Mouse (Mus musculus) kidney, embryonic 15.5 days (tissue): ENCODE measurements around the gene Far2. TPM values are rescaled to one million over a fixed set of nuclear protein-coding genes. Genes with fewer than 3 reads are reported as not detected.

ENCODE experiments used
- polyA plus RNA-seq: library from polyadenylated mRNA; unstranded; fragments of >200 nt; fragmentation: Nextera tagmentation; extraction: Ambion mirVana; gene quantifications from 2 replicates; pipeline ENCODE4 v1.2.1, GENCODE M21; 2015

Far2 gene
- polyA plus RNA-seq, 1 experiment from 2014 or later = 3.8 TPM

Other genes starting within 250 kb of the Far2 start
- gene Ergic2, start 165.1 kb downstream of the Far2 start, polyA plus RNA-seq = 215 and 235 TPM in 2 replicates